Mouse (Mus musculus) bone marrow, adult 2 months (tissue): ENCODE measurements around the gene Ercc1.

Experiments
- CTCF ChIP-seq: fragments of 200-500 bp; IDR thresholded peaks from 2 replicates; pipeline ENCODE4 v1.5.1; 2011; ENCODE audit warnings: low read length, control low read depth; ENCODE audit not compliant: control insufficient read depth, insufficient read depth
- POLR2A ChIP-seq: fragments of 200-500 bp; IDR thresholded peaks from 2 replicates; pipeline ENCODE4 v1.6.1; 2011; ENCODE audit warnings: low read depth, mild to moderate bottlenecking, control low read depth, low read length, borderline replicate concordance; ENCODE audit not compliant: control insufficient read depth

- peak; percentile 28; the same call in 1 of the 2 replicates for TF ChIP-seq POLR2A
- no peak for TF ChIP-seq CTCF
These were observed 35.9 kb upstream of the Ercc1 start for GRCm38 (mm10) chr7:19308454-19309277.
